Mouse (Mus musculus): ENCODE data around the gene Foxn3.
A peak's percentile ranks its signal among the peaks of the same experiment; 100 is the strongest.

Foxn3 gene

DNA sequence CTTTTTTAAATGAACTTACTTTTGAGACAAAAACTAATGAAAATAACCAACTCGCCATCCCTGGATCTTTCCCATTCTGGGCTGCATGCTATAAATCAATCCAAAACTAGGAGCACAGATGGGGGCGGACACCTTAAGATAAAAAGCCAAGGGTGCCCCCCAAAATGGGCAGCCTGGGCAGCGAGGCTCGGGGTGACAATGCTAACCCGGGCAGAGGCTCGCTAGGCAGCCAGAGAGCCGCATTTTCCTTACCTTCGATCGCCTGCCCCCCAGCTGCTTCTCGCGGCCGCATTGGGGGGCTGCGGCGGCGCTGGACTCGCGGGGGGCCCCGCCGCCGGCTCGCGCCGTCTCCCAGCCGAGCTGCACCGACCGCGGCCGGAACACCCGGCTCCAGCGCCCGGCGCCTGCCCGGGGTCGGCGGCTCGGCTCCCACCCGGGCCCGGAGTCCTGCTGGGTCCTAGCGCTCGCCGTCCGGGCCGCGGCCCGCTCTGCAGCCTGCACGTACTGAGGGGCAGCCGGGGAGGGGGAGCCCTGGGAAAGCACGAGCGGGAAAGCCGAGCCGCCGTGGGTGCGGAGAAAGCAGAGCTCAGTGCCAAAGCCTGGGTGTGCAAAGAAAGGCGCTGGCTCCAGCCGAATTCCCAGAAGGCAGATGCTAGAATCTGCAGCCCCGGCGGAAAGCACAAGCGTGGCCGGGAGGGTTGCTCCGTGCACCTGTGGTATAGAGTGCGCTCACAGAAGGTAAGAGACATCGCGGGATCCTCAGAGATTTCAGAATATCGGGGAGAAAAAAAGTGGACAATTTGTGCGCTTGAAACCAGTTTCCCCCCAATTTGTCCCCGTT is at the start of gene Foxn3:
Foxn3 (minus strand) TSS at position 364 of the 841 bp plus-strand sequence.
- DNase-seq (ENCODE audit: low spot score in 2 of 2): peak; percentile 81 to 82

DNA sequence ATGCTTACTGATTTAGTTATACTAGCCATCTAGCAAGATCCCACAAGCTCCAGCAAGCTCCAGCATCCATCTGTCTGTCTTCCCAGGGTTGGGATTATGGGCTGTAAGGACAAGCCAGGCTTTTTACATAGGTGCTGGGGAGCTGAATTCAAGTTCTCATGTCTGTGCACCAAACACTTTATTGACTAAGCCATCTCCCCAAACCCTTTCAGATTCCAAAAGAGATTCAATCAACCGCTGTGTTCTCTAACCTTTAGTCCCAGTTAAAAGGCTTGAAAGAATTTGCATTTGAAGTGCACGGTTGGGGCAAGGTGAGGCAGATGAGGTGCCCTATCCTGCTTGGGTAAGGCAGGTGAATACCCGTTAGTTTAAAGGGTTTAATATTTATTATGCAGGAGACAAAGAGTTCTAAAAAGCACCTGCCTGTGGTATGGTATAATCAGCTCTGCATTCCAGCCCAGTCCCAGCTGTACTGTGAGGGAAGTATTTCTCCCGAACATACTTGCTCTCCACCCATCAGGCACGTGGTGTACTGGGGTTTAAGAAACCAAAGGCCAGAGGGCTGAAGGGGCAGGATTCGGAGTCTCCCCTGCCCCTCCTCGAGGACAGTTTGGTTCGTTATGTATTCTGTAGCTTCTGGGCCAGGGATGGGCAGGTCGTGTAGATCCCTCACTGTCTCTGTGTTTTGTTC is 48.9 kb upstream of the Foxn3 start:
- no peak for DNase-seq (ENCODE audit: low spot score in 2 of 2)

DNA sequence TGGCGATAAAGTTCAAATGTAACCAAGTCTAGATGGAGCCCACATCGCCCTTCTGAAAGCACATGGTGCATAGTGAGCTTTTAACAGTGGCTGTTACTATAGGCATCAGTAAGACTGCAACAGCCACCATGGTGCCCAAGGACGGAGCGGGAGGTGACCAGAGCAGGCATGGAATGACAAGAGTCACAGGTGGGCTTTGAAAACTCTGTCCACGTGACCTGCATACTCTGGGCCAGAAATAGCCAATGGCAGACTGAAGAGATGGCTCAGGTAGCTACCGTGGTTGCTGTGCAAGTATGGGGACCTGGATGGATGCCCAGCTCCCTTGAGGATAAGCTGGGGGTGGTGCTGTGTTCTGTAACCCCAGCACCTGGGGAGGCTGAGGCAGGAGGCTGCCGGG is 47.5 kb upstream of the Foxn3 start:
- no peak for DNase-seq (ENCODE audit: low spot score in 2 of 2)

DNA sequence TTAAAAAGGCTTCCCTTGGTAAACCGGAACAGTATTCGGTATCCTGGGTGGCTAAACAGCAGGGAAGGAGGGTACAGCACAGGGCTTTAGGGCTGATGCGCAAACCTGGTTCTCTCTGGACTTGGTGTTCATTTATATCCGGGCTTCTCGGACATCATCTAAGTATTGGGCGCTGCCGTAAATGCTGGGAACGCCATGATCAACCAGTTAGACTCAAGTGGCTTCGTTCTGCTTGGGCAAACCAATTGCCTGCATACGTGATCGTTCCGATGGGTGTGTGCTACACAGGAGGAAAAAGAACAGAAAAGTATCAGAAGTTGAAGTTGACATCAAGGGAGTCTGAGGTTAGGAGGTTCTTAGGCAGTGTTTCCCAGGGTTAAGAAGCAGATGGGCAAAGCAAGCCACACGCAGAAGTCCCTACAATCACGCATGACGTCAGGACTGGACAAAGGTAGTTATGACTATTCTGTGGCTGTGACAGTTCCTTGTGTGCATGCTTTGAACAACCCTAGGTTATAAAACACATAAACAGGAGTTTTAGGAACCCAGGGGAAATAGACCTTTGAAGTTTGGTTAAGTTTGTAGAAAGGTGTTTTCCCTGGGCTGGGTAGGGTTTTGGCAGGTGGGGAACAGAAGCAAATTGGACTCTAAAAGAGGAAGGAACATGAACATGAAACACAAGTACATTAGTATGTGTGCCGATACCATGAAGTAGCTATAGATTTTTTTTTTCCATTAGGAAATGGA is 46.9 kb upstream of the Foxn3 start:
- DNase-seq (ENCODE audit: low spot score in 2 of 2): no peak

DNA sequence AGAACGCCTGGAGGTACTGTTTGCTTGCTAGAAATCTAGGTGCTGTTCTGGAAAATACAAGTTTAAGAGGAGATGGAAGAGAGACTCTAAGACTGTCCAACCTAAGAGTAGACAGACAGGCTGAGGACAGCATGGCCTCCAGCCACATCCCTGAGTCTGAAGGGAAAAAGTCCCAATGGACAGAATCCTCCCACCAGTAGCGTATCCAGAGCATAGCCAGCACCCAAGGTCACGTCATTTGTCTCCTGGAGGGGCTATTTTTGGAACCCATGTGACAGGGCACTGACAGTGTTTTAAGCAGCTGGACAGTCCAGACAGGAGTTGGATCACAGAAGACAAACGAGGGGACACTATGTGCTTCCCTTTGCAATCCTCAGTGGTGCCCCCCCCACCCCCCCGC is 46.3 kb upstream of the Foxn3 start:
- DNase-seq (ENCODE audit: low spot score in 2 of 2): no peak

DNA sequence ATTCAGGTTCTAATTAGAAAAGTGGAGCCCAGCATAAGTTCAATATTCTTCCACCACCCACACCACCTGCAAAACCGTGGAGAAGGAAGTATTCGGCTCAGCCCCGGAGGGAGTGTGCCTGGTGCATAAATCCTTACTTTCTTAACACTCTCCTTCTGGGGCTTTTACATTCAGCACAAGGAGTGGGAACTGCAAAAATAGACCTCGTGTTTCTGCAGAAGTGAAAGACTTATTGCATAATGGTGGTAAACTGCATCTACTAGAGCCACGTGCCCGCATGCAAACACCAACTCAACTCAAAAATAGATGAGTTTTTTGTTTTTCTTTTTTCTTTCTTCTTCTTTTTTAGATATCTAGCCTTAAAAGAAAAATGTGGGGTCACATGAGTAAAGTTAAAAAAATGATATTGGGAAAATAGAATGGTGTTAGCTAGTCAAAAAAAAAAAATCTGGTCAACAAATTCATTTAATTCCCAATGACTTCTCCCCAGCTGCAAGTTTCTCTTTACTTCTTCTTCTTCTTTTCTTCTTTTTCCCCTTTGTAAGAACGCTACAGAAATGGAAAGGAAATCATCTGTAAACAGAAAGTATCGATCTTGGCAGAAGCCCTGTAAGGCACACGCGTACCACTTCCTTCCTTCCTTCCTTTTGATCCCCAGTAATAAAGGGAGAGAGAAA is 45.0 kb upstream of the Foxn3 start:
- peak; percentile 32 to 34 for DNase-seq (ENCODE audit: low spot score in 2 of 2)

DNA sequence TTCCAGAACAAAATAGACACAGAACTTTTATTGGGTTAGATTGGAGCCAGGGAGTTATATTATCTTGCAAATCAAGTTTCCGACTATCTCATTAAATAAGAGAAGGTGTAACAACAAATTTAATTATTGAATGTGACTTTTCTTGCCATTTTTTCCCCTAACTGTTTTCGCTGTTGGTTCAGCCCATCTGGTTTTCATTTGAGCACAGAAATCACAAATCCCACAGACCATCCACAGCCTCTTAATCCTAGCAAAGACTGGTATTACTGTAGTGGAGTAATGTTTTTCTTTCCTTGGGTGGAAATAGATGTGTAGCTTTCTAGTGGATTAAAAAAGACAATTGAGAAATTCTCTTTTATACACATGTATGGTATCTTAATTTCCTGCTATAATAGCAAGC is 40.0 kb upstream of the Foxn3 start:
- DNase-seq (ENCODE audit: low spot score in 2 of 2): no peak

DNA sequence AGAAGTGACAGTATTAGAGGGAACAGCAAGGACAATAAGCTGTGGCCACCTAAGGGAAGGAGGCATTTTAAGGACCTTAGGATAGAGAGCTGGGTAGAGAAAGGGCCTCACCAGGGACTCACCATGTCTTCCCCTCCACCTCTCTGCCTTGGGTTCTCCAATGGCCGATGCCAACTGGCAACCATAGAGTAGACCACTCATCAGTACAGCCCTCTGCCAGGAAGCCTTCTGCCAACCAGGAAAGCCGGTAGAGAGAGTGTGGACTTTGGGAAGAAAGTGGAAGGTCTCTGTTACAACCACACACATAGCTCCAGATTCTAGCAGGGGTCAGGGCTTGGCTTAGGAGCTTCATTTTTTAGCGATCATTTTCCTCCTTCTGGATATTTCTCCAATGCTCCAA is 38.5 kb upstream of the Foxn3 start:
- DNase-seq (ENCODE audit: low spot score in 2 of 2): no peak

DNA sequence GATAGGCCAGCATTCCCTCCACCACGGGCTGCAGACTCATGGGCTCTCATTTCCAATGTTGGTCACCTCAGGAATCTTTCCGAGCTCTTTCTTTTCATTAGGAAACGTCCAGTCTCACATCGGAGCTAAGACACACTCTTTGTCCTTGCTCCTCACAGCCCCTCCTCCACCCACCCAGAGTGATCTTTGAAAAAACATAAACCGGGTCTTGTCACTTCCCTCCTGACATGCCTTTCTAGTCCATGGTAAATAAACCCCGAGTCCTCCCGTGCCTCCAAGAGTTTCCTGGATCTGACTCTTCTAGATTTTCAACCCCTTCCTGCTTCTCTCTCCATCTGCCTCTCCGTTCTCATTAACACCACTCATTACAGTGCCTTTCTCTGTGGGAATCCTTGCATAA is 38.0 kb upstream of the Foxn3 start:
- DNase-seq (ENCODE audit: low spot score in 2 of 2): no peak

DNA sequence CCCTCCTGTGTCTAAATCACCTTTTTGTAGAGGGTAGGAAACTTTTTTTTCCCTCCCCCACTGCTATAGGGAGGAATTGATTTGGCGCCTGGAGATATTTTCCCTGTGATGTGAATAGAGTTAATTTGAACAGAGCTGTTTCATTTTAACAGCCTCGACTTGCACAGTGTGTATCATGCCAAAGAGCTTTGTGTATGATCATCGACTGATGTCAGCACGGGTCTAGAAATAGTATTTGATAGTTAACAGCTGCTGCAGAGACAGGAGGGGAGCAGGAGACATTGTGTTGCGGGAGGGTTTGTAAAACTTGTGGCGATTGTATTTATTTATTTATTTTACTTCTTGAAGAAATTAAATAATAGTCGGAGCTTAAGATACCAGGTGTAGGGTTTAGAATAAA is 36.2 kb upstream of the Foxn3 start:
- no peak for DNase-seq (ENCODE audit: low spot score in 2 of 2)

DNA sequence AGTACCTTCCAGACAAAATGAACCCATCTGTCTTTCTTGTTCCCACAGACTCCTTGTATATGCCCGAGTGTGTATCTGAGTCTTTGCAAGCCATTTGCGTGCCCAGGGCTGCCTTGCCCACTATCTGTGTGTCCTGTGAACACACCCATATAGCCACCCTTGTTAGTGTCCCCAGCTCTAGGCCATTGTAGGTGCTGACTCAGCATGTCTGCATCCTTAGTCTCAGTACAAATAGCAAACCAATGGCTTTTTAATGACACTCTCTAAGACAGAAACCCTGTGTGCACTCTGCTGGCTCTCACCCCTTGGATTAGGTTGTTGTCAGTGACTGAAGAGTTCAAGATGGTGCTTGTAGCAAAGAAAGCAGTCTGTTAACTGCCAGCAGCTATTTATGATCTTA is 33.0 kb upstream of the Foxn3 start:
- no peak for DNase-seq (ENCODE audit: low spot score in 2 of 2)

DNA sequence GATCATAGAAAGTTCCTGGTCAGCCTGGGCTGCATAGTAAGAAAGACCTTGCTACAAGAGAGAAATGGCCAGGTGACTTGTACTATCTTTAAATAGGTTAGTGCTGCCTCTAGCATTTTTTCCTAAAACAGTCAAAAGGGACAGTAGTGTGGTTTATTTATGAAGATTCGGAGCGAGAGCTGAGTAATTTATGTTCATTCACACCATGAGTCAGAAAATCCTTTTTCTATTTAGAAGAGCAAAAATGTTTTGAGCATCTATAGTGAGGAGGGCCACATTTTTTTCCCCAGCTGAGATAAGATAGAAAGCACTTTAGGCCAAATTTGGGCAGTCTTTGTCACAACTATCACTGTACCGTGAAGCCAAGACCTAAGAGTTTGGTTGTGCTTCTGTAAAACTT is 24.0 kb upstream of the Foxn3 start:
- DNase-seq (ENCODE audit: low spot score in 2 of 2): no peak

DNA sequence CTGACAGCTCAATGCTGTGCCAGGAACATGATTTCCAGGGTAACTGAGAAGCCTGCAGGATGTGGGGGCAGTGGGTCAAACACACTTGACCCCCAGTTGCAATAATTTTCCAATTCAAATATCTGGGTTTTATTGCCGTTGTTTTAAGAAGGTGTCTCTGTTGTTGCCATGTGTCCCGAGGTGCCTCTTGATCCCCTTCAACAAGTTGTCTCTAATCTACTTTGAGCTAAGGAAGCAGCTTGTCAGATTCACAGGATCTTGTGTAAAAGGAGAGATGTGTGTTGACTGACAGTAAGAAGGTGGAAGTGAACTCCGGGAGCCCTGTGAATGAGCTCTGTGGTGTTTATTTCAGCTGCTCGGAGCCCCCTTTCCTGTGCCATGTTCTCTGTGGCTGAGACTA is 16.6 kb upstream of the Foxn3 start:
- no peak for DNase-seq (ENCODE audit: low spot score in 2 of 2)

DNA sequence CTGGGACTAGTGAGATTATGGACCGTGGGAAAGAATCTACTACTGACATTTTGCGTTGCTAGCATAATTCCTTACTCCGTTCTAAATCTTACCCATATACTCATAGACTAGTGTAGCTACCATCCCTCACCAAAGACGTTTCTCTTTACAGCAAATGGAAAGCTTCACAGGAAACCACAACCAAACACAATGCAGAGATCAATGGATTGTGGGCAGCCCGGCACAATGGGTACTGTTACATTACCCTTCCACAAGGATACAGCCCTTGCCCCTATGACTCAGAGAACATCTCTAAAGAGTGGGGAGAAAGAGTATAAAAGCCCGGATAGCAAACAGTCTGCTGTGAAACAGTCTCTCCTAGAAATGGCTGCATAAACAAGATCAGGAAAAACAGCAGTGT is 13.3 kb upstream of the Foxn3 start:
- DNase-seq (ENCODE audit: low spot score in 2 of 2): no peak

DNA sequence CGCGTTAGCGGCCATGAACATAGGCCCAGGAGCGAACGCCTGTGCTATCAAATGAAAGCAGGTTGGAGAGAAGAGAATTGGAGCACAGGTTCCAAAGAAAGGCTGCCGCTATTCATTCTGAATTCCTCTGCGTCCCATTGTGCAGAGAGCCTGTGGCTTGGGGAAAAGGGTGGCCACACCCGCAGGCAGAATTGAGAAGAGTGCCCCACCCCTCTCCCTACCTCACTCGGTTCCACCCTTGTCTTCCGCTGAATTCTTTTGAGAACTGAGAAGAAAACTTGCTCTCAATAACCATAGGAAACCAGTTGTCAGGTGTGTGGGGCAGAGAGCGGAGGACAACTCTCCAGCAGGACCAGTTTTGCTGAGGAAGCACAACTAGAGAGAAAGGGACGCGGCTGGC is 10.9 kb upstream of the Foxn3 start:
- DNase-seq (ENCODE audit: low spot score in 2 of 2): no peak

DNA sequence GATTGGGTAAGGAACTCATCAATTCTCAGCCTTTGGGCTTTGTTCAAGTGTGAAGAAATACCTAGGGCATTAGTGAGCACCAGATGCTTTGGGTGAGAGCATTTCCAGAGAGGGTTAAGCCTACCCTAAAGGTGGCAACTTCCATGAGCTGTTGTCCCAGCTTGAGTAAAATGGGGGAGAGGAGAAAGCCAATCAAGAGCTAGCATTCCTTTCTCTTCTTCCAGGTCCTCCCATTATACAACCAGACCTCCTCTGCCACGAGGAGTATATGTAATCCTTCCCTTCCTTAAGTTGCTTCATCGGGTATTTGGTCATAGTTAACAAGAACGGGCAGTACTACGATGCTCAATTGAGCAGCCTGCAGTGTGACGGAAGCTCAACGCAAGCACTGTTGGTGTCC is 9.7 kb upstream of the Foxn3 start:
- no peak for DNase-seq (ENCODE audit: low spot score in 2 of 2)

DNA sequence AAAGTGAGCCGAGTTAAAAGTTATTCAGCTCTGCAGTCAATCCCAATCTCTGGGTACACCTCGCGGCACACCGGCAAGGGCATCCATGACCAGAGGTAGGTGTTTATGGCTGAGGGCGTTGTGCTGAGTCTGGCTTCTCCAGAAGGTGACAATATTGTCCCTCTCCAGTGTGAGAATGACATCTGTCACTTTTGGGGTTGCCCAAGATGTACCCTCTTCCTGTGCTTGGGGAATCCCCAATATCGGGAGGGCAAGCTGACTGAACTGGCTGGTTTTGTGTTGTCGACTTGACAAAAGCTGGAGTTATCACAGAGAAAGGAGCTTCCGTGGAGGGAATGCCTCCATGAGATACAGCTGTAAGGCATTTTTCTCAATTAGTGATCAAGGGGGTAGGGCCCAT is 8.6 kb upstream of the Foxn3 start:
- no peak for DNase-seq (ENCODE audit: low spot score in 2 of 2)

DNA sequence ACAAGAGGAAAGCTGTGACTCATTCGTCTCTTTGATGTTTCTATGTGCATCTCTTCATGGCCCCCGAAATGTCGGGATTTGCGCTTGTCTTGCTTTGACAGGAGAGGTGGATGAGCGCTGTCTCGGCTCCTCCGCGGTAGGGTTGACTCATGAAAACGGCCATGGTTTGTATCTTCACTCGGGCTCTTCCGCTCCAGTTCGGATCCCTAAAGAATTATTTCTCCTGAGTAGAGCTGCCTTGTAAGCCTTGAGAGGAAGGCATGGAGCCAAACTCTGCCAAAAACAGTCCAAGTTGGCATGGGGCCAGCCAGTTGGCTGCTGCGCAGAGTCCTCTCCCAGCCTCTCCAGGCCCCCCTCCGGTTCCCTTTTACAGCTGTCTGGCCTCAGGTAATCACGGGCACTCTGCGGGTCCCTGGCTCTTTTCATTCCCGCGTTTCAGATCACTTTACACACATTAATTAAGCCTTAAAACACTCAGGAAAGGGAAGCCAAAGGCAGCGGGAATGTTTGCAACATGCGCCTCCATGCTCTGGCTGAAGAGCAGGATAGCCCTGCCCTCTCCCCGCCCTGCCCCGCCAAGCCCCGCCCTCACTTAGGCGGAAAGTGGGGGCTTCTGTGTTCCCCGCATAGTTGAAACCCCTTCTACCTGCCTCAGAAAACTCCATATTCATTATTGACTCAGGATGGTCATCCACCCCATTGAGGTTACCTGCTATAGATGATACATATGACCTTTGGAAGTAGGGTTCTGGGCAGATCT is 7.0 kb upstream of the Foxn3 start:
- DNase-seq (ENCODE audit: low spot score in 2 of 2): peak; percentile 84 to 85

DNA sequence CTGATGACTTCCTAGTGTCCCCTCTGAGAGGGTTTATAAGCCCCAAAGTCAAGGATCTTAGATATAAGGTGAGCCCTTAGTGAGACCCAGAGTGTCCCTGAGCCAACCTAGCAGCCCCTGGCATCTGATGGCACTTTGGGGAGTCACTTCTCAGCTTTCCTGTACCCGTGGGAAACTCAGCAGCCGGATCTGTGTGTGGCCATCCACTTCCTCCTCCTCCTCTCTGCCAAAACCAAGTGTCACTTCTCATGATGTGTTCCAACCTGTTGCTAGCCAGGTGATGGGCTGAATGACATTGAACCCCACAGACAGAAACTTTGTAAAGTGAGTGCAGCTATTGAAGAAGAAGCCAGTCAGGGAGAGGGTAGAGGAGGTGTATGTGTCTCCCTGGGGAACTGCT is 2.2 kb upstream of the Foxn3 start:
- DNase-seq (ENCODE audit: low spot score in 2 of 2): no peak

DNA sequence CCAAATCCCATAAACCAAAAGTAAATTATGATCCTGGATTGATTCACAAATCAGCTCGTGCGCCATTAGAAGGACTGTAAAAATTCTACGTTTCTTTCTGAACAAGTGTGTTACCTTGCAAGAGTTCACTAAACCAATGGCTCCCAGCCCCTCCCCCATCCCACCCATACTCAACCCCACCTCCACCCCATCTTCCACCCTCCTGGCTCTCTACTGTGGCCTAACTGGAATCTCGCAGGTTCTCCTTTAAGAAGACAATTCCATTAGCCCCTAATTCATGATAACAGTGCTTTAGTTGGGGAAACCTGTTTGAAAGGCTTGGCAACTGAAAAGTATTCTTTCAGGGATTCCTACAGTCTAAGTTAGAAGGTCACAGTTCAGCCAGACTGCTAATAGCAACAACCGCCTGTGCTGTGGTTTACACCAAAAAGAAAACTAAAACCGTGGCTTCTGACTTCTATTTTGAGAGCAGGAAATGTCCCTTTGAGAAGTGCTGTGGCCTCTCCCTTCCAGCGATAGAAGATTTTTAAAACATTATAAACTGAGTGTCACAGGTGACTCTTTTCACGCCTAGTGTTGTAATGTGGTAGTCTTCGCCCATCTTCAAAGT is 1.0 kb upstream of the Foxn3 start:
- no peak for DNase-seq (ENCODE audit: low spot score in 2 of 2)

DNA sequence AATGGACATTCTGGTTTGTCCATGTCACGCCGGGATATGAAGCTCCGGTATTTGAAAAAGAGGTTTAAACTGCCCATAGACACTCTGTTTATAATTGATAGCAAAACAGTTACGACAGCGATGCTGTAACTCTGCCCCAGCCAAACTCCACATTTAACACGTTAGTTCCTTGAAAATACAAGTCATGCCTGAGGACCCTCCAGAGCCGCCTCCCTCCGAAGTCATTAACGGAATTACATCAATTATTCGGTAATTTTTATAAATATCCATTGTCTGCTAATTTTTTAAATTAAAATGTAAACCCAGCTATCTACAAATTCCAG is 554 bp downstream of the Foxn3 start:
- DNase-seq (ENCODE audit: low spot score in 2 of 2): no peak

All from right cerebral cortex, postnatal 10 days (tissue).